Mouse (Mus musculus) CD4-positive helper T cell, adult 2 months (primary cell): Measurements from ENCODE around the gene Tepp.

ENCODE experiments used
- DNase-seq: peaks from one replicate; pipeline ENCODE4 v3.0.0-alpha.2; 2012; ENCODE audit warnings: low read depth, missing footprints, low spot score

Gene Tepp

DNA sequence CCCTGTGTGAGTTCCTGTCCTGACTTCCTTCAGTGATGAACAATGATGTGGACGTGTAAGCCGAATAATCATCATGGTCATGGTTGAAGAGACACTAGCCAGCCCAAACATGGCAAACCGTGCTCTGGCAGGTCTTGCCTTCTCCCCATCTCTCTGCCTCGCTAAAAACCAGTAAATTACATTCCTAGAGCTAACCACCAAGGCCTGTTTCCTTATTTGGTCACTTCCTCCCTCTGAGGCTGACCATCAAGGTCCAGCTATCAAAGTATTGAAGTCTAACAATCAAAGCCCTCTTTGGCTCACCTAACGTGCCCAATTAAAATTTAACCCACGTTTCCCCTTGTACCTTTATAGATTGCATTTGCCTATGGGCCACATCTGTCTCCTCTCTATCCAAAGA is 51.9 kb downstream of the Tepp start:
- no peak for DNase-seq

DNA sequence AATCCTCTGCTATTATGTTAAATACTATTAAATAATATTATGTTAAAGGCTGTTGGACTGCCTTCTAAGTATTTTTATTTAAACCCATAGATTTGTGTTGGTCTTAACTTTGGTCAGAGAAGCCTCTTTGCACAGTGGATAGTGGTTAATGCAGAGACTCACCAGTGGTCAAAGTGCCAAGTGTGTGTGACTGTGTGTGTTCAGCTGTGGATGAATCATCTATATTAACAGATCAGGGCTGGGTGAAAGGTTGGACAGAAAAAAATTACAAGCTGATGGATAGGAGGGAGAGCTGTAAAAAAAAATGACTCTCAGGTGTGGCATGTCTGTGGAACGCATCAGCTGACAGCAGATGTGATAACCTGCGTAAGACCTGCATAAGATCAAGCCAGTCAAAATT is 53.5 kb downstream of the Tepp start:
- DNase-seq = no peak

- peak; percentile 77 for DNase-seq
Observed at GRCm38 (mm10) chr8:95369581-95370326, 59.4 kb downstream of the Tepp start.

- no peak for DNase-seq
Observed at GRCm38 (mm10) chr8:95373389-95374002, 63.1 kb downstream of the Tepp start.

- no peak for DNase-seq
Observed at GRCm38 (mm10) chr8:95374429-95374828, 64.1 kb downstream of the Tepp start.

GRCm38 (mm10) chr8:95375374-95375930 is 65.1 kb downstream of the Tepp start:
- no peak for DNase-seq
